Mouse (Mus musculus) adrenal gland, postnatal 14 days (tissue): Measurements from ENCODE around the gene Gm21748. TPM values are rescaled to one million over a fixed set of nuclear protein-coding genes. Genes with fewer than 3 reads are reported as not detected.
"Not testable (repeated sequence)": the region's sequence is repeated elsewhere in the genome, so short reads cannot be mapped to it uniquely, and the experiment has no call there.

Experiments
- DNase-seq: peaks from one replicate; pipeline ENCODE4 v3.0.0; 2021; ENCODE audit warnings: mixed read lengths
- long read RNA-seq, 2 experiments: library from polyadenylated mRNA; stranded (forward); transcript quantifications; one replicate each; pipeline ENCODE4 v2.0.0; 2021
- total RNA-seq: library from RNA; stranded (reverse); gene quantifications from 2 replicates; pipeline ENCODE4 v1.2.3, GENCODE M21; 2021

Gene Gm21748
- not detected in 2 replicates for total RNA-seq
- long read RNA-seq, experiment 1: 0 reads
- long read RNA-seq, experiment 2: 0 reads

DNA sequence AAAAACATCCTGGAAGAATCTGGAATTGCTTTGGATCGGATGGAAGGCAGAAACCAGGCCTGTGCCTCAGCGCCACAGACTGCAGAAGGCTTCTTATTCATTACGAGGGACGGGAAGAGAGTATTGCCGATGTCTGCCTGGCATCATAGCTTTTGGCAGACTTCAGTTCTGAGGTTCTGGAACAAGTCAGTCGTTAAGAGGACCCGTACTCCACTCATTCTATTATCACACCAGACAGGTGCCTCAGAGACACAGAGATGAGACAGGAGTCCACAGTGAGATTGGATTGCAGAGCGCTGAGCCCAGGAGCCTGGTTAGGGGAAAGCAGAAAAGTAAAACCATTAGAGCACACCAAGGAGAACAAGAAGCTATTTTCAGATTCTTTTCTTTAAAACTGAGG is at the start of gene Gm21748:
Gm21748 (minus strand) TSS at position 101 of the 400 bp plus-strand sequence.
- DNase-seq: not testable (repeated sequence)

Other genes with a start within 250 kb of the Gm21748 start
- not detected in 2 replicates for gene Gm21860, start 84.4 kb downstream of the Gm21748 start, total RNA-seq
- gene Gm47283, start 54.4 kb downstream of the Gm21748 start, total RNA-seq: not detected in 2 replicates